Mouse (Mus musculus) forebrain, embryonic 13.5 days (tissue): Measurements from ENCODE around the gene Htra2. TPM values are rescaled to one million over a fixed set of nuclear protein-coding genes. Genes with fewer than 3 reads are reported as not detected.

Experiments
- ATAC-seq: fragments of 200-750 bp; cut with Nextera tagmentation; 2 replicates; pipeline ENCODE4 v1.8.0; 2017
- H3K27ac ChIP-seq: fragments of 300-500 bp; sonication (generic); 2 replicates; pipeline ENCODE4 v1.5.1; 2015; ENCODE audit warnings: inconsistent platforms, mild to moderate bottlenecking, moderate library complexity
- H3K27me3 ChIP-seq: fragments of 300-500 bp; sonication (generic); 2 replicates; pipeline ENCODE4 v1.6.1; 2015; ENCODE audit warnings: mild to moderate bottlenecking, inconsistent platforms
- H3K36me3 ChIP-seq: fragments of 300-500 bp; sonication (generic); 2 replicates; pipeline ENCODE4 v1.6.1; 2015; ENCODE audit warnings: mild to moderate bottlenecking, inconsistent platforms; ENCODE audit not compliant: poor library complexity, severe bottlenecking
- H3K4me1 ChIP-seq: fragments of 300-500 bp; sonication (generic); 2 replicates; pipeline ENCODE4 v1.6.1; 2015; ENCODE audit warnings: inconsistent platforms
- H3K4me2 ChIP-seq: fragments of 300-500 bp; sonication (generic); 2 replicates; pipeline ENCODE4 v1.6.1; 2015; ENCODE audit warnings: inconsistent platforms, mild to moderate bottlenecking, moderate library complexity
- H3K4me3 ChIP-seq: fragments of 300-500 bp; sonication (generic); 2 replicates; pipeline ENCODE4 v1.5.1; 2015; ENCODE audit warnings: mild to moderate bottlenecking, inconsistent platforms
- H3K9ac ChIP-seq: fragments of 300-500 bp; sonication (generic); 2 replicates; pipeline ENCODE4 v1.6.1; 2015; ENCODE audit warnings: mild to moderate bottlenecking, inconsistent platforms
- H3K9me3 ChIP-seq: fragments of 300-500 bp; sonication (generic); replicated peaks from 2 replicates; pipeline ENCODE4 v1.6.1; 2016; ENCODE audit warnings: inconsistent platforms
- WGBS: fragments of 180-500 bp; shearing (Covaris S2); methylation state at CpG from one replicate; pipeline ENCODE4 v1.1.7; 2015; 5-methylcytosine and 5-hydroxymethylcytosine counted together
- microRNA counts: library from miRNA; unstranded; fragments of <30 nt; microRNA quantifications from one replicate; lab custom pipeline; 2016
- microRNA-seq: library from miRNA; unstranded; fragments of <30 nt; microRNA quantifications from one replicate; pipeline ENCODE4, GENCODE M21; 2016
- polyA plus RNA-seq: library from polyadenylated mRNA; unstranded; fragments of >200 nt; fragmentation: Nextera tagmentation; extraction: Ambion mirVana; gene quantifications from 2 replicates; pipeline ENCODE4 v1.2.1, GENCODE M21; 2015

Gene Htra2
- polyA plus RNA-seq, 1 experiment from 2014 or later, result 60.6 TPM

DNA sequence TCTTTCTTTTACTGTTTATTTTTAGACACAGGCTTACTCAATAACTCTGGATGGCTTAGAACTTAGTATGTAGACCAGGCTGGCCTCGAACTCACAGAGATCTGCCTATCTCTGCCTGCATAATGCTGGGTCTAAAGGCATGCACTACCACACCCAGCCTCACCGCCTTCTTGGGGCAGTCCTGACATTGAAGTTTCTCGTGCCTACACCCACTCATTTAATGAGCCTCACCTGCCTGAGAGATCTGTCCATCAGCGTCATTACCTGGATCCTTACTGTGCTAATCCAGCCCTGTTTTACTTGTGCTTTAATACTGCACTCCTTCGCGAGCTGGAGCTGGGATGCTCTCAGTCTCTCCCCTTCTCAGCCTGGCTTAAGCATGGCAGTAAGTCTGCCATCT is 43.3 kb downstream of the Htra2 start:
- Histone ChIP-seq H3K4me3 (no peak overlapping the region), H3K4me2 (no peak overlapping the region), H3K9me3 (no peaks in the 10 kb centered on the region), H3K9ac (no peak overlapping the region), H3K27ac (no peak overlapping the region), H3K4me1 (no peaks in the 10 kb centered on the region), H3K27me3 (no peaks in the 10 kb centered on the region), H3K36me3 (no peaks in the 10 kb centered on the region)
- no peak for ATAC-seq
- WGBS, result 76% methylated on average over 6 of the region's 6 CpGs

DNA sequence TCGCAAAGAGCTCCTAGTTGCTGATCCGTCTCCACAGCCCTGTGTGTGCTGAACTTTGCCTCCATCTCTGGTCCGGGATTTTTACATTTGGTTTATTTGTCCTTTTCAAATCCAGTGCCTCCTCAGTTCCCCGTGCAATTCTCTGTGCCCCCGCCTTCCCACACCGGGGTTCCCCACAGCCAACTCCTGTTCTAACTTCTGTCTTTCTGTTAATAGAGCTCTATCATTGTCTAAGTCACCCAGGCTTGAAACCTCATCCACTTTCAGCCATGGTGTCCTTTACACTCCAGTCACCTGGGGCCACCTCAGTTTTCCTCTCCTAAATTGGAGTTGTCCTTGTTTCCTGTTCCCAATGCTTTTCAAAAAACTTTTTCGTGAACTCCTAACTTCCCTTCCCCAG is 43.8 kb downstream of the Htra2 start:
- Histone ChIP-seq H3K27me3 (no peaks in the 10 kb centered on the region), H3K4me1 (no peaks in the 10 kb centered on the region), H3K9ac (no peak overlapping the region), H3K4me3 (no peak overlapping the region), H3K36me3 (no peaks in the 10 kb centered on the region), H3K9me3 (no peaks in the 10 kb centered on the region), H3K27ac (no peak overlapping the region), H3K4me2 (no peak overlapping the region)
- 84% methylated on average over 7 of the region's 7 CpGs for WGBS
- no peak for ATAC-seq

DNA sequence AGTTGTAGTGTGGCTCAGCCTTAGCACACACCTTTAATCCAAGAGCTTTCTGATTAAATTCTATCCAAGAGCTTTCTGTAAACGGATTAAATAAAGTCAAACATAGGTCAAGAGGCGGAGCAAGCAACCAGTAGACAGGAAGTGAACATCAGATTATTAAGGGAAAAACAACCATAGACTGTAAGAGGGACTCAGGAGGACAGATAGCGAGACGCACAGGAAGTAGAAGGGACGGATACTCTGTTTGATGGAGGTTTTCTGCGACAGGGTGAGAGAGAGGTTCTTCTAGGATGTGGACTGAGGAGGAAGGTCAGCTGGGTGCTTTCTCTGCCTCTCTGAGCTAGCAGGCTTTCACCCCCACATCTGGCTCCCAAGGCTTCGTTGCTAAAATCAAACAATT is 45.1 kb downstream of the Htra2 start:
- ATAC-seq, result no peak
- Histone ChIP-seq H3K4me1 (no peaks in the 10 kb centered on the region), H3K27ac (no peak overlapping the region), H3K4me2 (no peak overlapping the region), H3K27me3 (no peaks in the 10 kb centered on the region; the same call in 1 of the 2 replicates), H3K9me3 (no peaks in the 10 kb centered on the region), H3K9ac (no peak overlapping the region), H3K4me3 (no peak overlapping the region), H3K36me3 (no peaks in the 10 kb centered on the region)
- 74% methylated on average over 7 of the region's 7 CpGs for WGBS

DNA sequence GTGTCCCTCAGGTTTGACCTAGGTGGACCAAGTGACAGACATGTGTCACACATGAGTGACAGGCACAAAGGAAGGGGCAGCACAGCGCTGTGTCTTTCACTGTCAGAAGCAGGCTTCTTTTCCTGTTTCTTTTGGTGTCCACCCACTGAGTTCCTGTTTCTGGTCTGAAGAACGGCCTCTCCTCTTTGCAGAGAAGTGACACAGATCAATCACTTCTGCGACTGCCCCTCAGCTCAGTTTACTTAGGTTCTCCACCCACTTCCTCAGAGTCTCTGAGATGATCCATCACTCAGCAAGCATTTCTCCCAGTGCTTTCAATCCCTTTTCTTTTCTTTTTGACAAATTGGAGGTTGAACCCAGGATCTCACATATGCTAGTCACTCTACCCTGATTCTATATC is 46.4 kb downstream of the Htra2 start:
- Histone ChIP-seq H3K4me2 (no peak overlapping the region), H3K9me3 (no peaks in the 10 kb centered on the region), H3K27me3 (no peaks in the 10 kb centered on the region; the same call in 1 of the 2 replicates), H3K4me1 (no peaks in the 10 kb centered on the region), H3K4me3 (no peak overlapping the region), H3K27ac (no peak overlapping the region), H3K9ac (no peak overlapping the region), H3K36me3 (no peaks in the 10 kb centered on the region)
- ATAC-seq, result no peak
- 79% methylated on average over 3 of the region's 3 CpGs for WGBS

DNA sequence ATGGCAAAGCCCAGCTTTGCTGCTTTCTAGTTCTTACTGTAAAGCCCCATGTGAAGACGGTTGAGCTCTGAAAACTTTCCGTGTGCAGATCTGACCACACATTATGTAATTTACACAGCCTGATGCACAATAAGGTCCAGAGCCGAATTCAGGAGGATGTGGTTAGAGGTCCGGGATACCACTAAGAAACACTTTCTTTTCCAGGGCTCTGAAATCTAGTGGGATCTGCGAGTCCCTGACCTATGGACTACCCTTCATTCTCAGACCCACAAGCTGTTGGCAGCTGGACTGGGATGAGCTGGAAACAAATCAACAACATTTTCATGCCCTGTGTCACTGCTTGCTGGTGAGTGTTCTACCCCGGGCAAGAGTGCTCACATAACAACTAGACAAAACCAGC is 49.0 kb downstream of the Htra2 start:
- Histone ChIP-seq H3K27ac (no peak overlapping the region), H3K9ac (no peak overlapping the region)

DNA sequence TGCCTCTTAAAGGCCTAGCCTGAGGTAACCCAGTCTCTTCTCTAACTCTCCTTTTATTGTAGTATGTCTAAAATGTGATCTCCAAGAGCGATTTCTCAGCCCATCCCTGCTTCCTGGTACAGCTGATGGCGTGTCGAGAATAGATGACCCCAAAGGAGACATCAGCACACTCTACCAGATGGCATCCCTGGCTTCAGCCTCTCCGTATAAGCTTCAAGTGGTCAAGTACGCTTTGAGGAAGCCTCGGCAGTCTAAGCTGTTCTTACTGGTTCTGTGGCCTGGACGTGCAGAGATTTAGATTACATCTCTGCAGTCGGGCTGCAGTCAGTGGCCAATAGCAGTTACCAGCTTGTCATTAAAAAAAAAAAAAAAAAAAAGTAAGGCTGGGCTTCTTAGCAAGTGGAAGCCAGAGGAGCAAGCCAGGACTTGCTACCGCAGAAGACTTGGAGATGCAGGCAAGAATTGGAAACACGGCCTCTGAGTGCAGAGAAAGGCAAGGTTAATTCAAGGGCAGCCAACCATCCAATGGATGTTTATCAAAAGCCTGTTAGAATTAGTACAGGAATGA is 49.5 kb downstream of the Htra2 start:
- Histone ChIP-seq H3K4me2 (no peak overlapping the region), H3K27ac (no peak overlapping the region), H3K4me3 (no peak overlapping the region), H3K9me3 (no peaks in the 10 kb centered on the region), H3K27me3 (no peaks in the 10 kb centered on the region; the same call in 1 of the 2 replicates), H3K36me3 (no peaks in the 10 kb centered on the region), H3K4me1 (no peaks in the 10 kb centered on the region), H3K9ac (no peak overlapping the region)
- ATAC-seq, result no peak
- 84% methylated on average over 10 of the region's 10 CpGs for WGBS

More for the DNA sequence above, 49.0 kb downstream of the Htra2 start:
- Histone ChIP-seq H3K27me3 (no peaks in the 10 kb centered on the region; the same call in 1 of the 2 replicates), H3K4me3 (no peak overlapping the region), H3K4me1 (no peaks in the 10 kb centered on the region), H3K4me2 (no peak overlapping the region), H3K9me3 (no peaks in the 10 kb centered on the region), H3K36me3 (no peaks in the 10 kb centered on the region)
- WGBS, result 85% methylated on average over 6 of the region's 6 CpGs
- no peak for ATAC-seq

DNA sequence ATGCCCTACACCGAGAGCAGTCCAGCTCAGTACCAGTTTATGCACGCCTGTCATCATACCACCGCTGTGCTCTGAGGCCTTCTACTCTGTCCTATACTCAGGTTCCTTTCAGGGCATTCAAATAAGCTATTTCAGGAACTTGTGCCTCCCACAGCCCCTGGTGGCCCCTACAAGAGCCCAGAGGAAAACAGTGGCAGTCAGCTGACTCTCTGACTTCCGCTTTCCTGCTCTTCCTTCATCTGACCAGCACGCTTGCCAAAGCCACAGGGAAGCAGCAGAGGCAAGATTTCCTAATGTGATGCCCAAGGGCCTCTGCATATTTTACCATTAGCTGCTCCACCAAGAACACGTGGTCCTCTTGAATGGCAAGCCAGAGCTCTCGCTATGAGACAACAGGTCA is 50.2 kb downstream of the Htra2 start:
- Histone ChIP-seq H3K27me3 (no peaks in the 10 kb centered on the region; the same call in 1 of the 2 replicates), H3K9me3 (no peaks in the 10 kb centered on the region), H3K4me3 (no peak overlapping the region), H3K27ac (no peak overlapping the region), H3K4me1 (no peaks in the 10 kb centered on the region), H3K4me2 (no peak overlapping the region), H3K9ac (no peak overlapping the region), H3K36me3 (no peaks in the 10 kb centered on the region)
- ATAC-seq, result no peak
- 66% methylated on average over 7 of the region's 7 CpGs for WGBS

DNA sequence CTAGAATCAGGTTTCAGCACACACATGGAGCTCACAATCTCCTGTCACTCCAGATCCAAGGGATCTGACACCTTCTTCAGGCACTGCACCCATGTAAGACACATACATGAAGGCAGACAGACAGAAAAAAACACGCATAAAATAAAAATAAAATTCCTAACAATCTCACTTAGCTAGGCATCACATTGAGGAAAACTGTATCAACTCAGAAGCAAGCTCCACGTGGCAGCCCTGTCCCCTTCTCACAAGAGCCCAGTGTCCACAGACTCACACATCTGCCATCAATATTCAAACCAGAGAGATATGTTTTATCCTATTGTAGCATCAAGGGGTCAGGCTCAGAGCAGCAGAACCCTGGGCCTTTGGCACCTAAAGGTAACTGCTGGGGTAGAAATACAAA is 50.8 kb downstream of the Htra2 start:
- no peaks in the 10 kb centered on the region for H3K36me3 ChIP-seq
- H3K4me2 ChIP-seq, result no peak overlapping the region
- no peak overlapping the region for H3K4me3 ChIP-seq
- no peaks in the 10 kb centered on the region for H3K9me3 ChIP-seq
- no peak overlapping the region for H3K9ac ChIP-seq
- no peak for ATAC-seq
- WGBS, result 79% methylated on average over 2 of the region's 2 CpGs
- H3K27ac ChIP-seq, result no peak overlapping the region
- peaks cover 4% of the 10 kb centered on the region; the same call in 1 of the 2 replicates for H3K27me3 ChIP-seq
- H3K4me1 ChIP-seq, result no peaks in the 10 kb centered on the region

DNA sequence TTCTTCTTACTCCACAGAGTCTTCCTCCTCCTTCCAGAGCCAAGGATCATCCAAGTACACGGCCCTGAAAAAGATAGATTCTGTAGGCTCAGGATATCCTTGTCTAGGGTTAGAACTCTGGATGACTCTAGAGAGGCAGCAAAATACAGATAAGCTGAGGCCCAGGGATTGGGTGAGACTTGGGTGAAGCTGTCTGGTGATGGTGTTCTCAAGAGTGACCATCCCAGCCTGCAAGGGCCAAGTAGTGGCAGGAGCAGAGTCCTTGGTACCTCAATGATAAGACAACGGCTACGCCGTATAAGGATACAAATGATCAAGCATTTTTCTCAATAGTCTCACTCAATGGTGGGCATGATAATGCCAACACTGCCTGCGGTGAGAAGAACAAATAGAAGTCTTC is 51.2 kb downstream of the Htra2 start:
- H3K27me3 ChIP-seq, result peaks cover 4% of the 10 kb centered on the region; the same call in 1 of the 2 replicates
- 88% methylated on average over 5 of the region's 5 CpGs for WGBS
- no peaks in the 10 kb centered on the region for H3K36me3 ChIP-seq
- no peak overlapping the region for H3K4me3 ChIP-seq
- H3K4me2 ChIP-seq, result no peak overlapping the region
- H3K4me1 ChIP-seq, result no peaks in the 10 kb centered on the region
- no peak overlapping the region for H3K27ac ChIP-seq
- ATAC-seq, result no peak
- H3K9ac ChIP-seq, result no peak overlapping the region
- no peaks in the 10 kb centered on the region for H3K9me3 ChIP-seq

DNA sequence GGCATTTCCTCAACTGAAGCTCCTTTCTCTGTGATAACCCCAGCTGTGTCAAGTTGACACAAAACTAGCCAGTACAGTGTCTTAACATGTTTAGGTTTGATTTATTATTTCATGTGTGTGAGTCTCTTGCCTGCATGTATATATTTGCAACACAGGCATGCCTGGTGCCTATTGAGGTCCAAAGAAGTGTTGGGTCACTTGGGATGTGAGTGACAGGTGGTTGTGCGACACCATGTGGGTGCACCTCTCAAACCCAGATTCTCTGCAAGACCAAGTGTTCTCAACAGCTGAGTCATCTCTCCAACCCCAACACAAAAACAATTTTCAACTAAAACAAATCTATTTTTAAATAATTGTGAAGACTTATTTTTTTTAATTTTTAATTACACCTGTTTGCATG is 52.0 kb downstream of the Htra2 start:
- ATAC-seq, result no peak
- no peaks in the 10 kb centered on the region for H3K9me3 ChIP-seq
- WGBS, result 79% methylated on average over 1 of the region's 1 CpGs
- no peak overlapping the region for H3K4me3 ChIP-seq
- H3K4me2 ChIP-seq, result no peak overlapping the region
- H3K36me3 ChIP-seq, result no peaks in the 10 kb centered on the region
- peaks cover 4% of the 10 kb centered on the region; the same call in 1 of the 2 replicates for H3K27me3 ChIP-seq
- H3K9ac ChIP-seq, result no peak overlapping the region
- no peak overlapping the region for H3K27ac ChIP-seq
- H3K4me1 ChIP-seq, result no peaks in the 10 kb centered on the region

MicroRNA genes within 50 kb of the gene (microRNA counts, 519-probe panel; counts per million panel counts)
- microRNA mmu-miR-3470a+mmu-miR-3470b (lab: Ali Mortazavi, UCI), result 177 counts per million, percentile 53 among the panel's probes with 10 or more counts

Small RNA genes lying within 50 kb of the gene (microRNA-seq; reads per million reads assigned to microRNA genes)
- gene Mir3470a (not detected), gene Mir7040 (not detected)

Other genes starting within 250 kb of the Htra2 start
- gene Sema4f, start 115.5 kb downstream of the Htra2 start, polyA plus RNA-seq, result 5.9 and 7.3 TPM in 2 replicates
- gene M1ap, start 108.4 kb downstream of the Htra2 start, polyA plus RNA-seq, result not detected in 2 replicates
- gene Dok1, start 21.8 kb downstream of the Htra2 start, polyA plus RNA-seq, result 2.8 and 3.8 TPM in 2 replicates
- gene Loxl3, start 21.1 kb downstream of the Htra2 start, polyA plus RNA-seq, result 5.4 and 6.2 TPM in 2 replicates
- 144 and 154 TPM in 2 replicates for gene Aup1, start 752 bp downstream of the Htra2 start, polyA plus RNA-seq
- 0.53 and 0.59 TPM in 2 replicates for gene Dqx1, start 2.6 kb upstream of the Htra2 start, polyA plus RNA-seq
- gene Tlx2, start 15.0 kb upstream of the Htra2 start, polyA plus RNA-seq, result not detected in 2 replicates
- 46.5 and 47.3 TPM in 2 replicates for gene Pcgf1, start 22.6 kb upstream of the Htra2 start, polyA plus RNA-seq
- gene Lbx2, start 31.1 kb upstream of the Htra2 start, polyA plus RNA-seq, result 0.46 TPM in 1 of 2 replicates, not detected in the other
- 3.5 and 4.0 TPM in 2 replicates for gene Ccdc142, start 46.3 kb upstream of the Htra2 start, polyA plus RNA-seq
- 2.3 and 2.6 TPM in 2 replicates for gene Gm42688, start 46.3 kb upstream of the Htra2 start, polyA plus RNA-seq
- gene Mrpl53, start 53.8 kb upstream of the Htra2 start, polyA plus RNA-seq, result 141 and 151 TPM in 2 replicates
- 13.5 and 19.2 TPM in 2 replicates for gene Mogs, start 60.2 kb upstream of the Htra2 start, polyA plus RNA-seq
- 239 and 249 TPM in 2 replicates for gene Wbp1, start 66.3 kb upstream of the Htra2 start, polyA plus RNA-seq
- 13.2 and 13.3 TPM in 2 replicates for gene Ino80b, start 70.2 kb upstream of the Htra2 start, polyA plus RNA-seq
- gene Rtkn, start 80.2 kb upstream of the Htra2 start, polyA plus RNA-seq, result 10.4 and 10.5 TPM in 2 replicates
- 17.5 and 18.4 TPM in 2 replicates for gene Wdr54, start 101.1 kb upstream of the Htra2 start, polyA plus RNA-seq
- 2.7 and 3.6 TPM in 2 replicates for gene 1700003E16Rik, start 101.1 kb upstream of the Htra2 start, polyA plus RNA-seq
- 108 and 113 TPM in 2 replicates for gene Dctn1, start 110.6 kb upstream of the Htra2 start, polyA plus RNA-seq
- gene Slc4a5, start 164.6 kb upstream of the Htra2 start, polyA plus RNA-seq, result 0.34 and 0.62 TPM in 2 replicates